Mouse (Mus musculus): ENCODE measurements around the gene Bmp10.
"Not testable (repeated sequence)": the region's sequence is repeated elsewhere in the genome, so short reads cannot be mapped to it uniquely, and the experiment has no call there.

Gene Bmp10

GRCm38 (mm10) chr6:87447217-87447616 lies 18.4 kb downstream of the Bmp10 start:
- no peak for DNase-seq (ENCODE audit: extremely low spot score, low spot score)

GRCm38 (mm10) chr6:87449534-87449933 lies 20.7 kb downstream of the Bmp10 start:
- DNase-seq (ENCODE audit: extremely low spot score, low spot score): no peak

GRCm38 (mm10) chr6:87451016-87451415 lies 22.2 kb downstream of the Bmp10 start:
- DNase-seq (ENCODE audit: extremely low spot score, low spot score): no peak

- no peak for DNase-seq (ENCODE audit: extremely low spot score, low spot score)
Measured at GRCm38 (mm10) chr6:87451771-87452170, 23.0 kb downstream of the Bmp10 start.

DNA sequence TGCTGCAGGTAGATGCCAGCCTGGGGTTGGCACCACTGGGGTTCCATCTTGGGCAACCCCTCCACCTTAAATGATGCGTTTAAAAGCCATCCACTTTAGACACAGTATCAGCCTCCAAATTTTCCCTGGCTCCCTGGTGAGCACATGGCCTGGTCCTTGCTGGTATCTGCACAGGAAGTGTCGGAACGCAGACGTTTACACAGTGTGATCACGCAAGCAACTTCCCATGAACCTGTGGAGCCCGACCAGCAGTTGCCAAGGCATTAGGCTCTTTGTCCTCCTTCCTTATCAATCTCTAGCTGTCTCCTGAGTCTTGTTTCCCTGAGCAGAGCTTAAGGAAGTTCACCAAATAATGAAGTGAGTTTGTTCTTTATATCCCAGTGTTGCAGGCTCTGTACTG lies 26.7 kb downstream of the Bmp10 start:
- no peak for DNase-seq (ENCODE audit: extremely low spot score, low spot score)

DNA sequence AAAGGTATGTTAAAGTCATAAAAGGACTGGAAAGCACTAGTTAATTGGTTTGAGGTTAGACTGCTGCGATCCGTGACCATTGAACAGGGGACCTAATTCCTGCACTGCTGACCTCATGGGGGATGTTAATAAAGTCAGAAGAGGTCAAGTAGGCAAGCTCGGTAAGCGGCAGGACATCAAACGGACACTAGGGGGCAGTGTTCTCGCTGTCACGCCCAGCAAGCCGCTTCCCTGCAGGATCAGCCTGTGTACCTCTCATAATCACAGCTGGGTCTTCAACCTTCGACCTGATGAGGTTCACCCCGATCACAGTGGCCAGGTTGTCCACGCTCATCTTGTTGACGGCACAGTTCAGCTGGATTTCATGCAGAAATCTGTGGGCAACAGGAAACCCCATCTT lies 37.4 kb downstream of the Bmp10 start:
- peak; percentile 77 for DNase-seq (ENCODE audit: extremely low spot score, low spot score)

GRCm38 (mm10) chr6:87467373-87467772 lies 38.6 kb downstream of the Bmp10 start:
- DNase-seq (ENCODE audit: extremely low spot score, low spot score): no peak

DNA sequence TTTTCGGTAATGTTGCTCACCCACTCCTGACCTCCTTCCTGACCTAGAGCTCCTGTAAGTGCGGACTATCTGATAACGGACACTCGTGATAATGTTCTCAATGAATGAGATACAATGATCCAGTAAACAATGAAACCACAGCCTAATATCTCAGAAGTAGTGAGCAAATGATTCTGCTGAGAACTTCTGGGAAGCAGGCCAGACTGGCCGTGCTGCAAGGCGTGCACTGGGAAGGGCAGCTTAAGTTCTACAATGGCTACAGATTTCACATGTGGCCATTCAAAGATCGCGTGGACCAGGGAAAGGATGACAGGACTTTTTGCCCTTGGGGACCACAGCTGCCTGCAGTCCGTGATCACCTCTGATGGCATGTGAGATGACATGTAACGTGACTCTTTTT lies 39.6 kb downstream of the Bmp10 start:
- DNase-seq (ENCODE audit: extremely low spot score, low spot score): no peak

GRCm38 (mm10) chr6:87470098-87470497 lies 41.3 kb downstream of the Bmp10 start:
- not testable (repeated sequence) for DNase-seq (ENCODE audit: extremely low spot score, low spot score)

DNA sequence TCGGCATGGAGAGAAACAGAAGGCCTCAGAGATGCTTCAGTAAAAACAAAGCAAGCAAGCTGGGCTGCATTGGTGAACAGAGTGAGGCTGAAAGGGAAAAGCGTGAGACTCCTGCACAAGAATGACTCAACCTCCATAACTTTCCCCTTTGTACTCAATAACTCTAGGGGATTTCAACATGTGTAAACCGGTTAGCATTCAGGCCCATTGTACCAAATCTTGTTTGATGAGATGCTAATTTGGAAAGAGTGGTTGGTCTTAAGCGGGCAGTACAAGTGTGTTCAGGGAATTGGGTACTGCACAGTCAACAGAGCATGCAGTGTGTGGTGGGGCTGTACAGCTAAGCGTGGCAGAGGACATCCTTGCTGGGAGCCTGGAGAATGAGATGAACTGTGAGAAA lies 46.4 kb downstream of the Bmp10 start:
- no peak for DNase-seq (ENCODE audit: extremely low spot score, low spot score)

GRCm38 (mm10) chr6:87478847-87479246 lies 50.1 kb downstream of the Bmp10 start:
- no peak for DNase-seq (ENCODE audit: extremely low spot score, low spot score)

GRCm38 (mm10) chr6:87479291-87479999 lies 50.7 kb downstream of the Bmp10 start:
- DNase-seq (ENCODE audit: extremely low spot score, low spot score): no peak

DNA sequence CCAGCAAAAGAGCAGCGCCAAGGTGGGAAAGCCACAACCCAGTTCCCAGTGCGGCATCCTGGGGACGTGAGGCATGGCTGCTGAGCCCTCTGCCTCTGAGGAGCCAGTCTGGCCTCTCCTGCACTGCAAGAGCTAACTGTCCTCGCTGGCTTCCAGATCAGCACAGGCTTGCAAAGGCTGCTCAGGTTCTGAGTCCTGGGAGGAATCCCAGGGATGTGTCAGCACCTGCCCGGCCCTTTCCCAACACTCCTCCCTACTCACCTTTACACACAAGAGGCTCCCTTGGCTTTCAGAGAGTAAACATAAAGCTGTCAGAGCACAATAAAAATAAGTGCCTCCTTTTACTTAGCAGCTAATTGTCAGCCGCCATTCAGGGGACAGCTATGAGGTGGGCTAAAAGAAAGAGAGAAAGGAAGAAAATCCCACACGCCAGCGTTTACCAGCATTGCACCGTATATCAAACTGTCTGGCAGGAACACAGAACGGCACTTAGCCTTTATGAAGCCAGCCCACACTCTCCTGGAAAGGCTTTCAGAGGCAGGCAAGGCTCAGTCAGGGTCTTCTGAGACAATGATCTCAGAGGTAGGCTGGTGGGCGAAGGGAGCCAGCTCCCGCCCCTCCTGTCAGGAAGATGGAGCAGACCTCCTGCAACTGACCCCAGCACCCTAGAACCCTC lies 54.6 kb downstream of the Bmp10 start:
- DNase-seq (ENCODE audit: extremely low spot score, low spot score): no peak

GRCm38 (mm10) chr6:87483900-87484289 lies 55.1 kb downstream of the Bmp10 start:
- DNase-seq (ENCODE audit: extremely low spot score, low spot score): no peak

DNA sequence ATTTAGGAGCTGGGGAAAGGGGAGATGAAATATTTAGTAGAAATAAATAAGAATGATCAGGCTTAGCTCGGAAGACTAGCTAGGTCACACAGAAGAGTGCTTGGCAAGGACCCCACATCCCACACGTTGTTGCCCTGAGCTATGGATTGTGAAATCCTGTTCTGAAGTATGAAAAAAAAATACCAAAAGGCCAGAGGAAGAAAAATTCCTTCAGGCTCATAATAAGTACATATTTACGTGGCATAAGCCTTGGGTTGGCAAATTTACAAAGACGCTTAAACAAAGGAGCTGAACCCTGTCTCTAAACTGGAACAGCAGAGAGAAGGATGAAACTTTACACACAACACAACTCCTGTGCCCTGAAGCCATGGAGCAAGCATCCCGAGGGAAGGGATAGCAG lies 56.0 kb downstream of the Bmp10 start:
- DNase-seq (ENCODE audit: extremely low spot score, low spot score): no peak
